Mouse (Mus musculus) heart, adult 11 months (tissue): ENCODE data around the gene Tfdp1.
"Not testable (repeated sequence)": the region's sequence is repeated elsewhere in the genome, so short reads cannot be mapped to it uniquely, and the experiment has no call there.

Experiments
- DNase-seq: peaks from one replicate; pipeline ENCODE4 v3.0.0; 2022

The Tfdp1 gene

DNA sequence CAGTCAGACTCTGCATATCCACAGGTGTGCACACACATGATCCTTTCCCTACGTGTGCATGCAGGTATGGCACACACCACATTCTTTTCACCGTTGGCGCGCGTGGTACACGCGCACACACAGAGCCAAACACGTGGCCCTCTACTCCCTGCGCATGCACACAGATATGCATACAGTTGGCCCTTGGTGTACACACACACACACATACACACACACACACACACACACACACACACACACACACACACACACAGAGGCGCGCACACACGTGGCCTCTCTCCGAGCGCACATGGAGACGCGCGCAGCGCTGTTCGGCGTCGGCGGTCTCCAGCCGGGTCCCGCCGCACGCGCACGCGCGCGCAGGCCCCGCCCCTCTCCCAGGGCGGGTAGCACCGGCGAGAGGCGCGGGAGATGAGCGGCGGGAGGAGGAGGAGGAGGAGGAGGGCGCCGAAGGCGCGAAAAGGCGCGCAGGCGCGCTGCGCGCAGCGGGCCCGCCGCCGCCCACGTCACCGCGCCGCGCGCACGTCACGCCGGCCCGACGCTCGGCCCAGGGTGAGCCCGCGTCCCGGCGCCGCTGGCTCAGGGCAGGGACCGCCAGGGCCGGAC lies at the start of gene Tfdp1:
Tfdp1 (plus strand) TSS at position 497 of the 606 bp plus-strand sequence.
- peak; percentile 98 for DNase-seq

- DNase-seq, result peak; percentile 95
Measured at GRCm38 (mm10) chr8:13292364-13292763, 46.2 kb upstream of the Tfdp1 start.

GRCm38 (mm10) chr8:13293677-13294470 lies 44.7 kb upstream of the Tfdp1 start:
- DNase-seq, result no peak

- DNase-seq, result no peak
Measured at GRCm38 (mm10) chr8:13299571-13299970, 39.0 kb upstream of the Tfdp1 start.

DNA sequence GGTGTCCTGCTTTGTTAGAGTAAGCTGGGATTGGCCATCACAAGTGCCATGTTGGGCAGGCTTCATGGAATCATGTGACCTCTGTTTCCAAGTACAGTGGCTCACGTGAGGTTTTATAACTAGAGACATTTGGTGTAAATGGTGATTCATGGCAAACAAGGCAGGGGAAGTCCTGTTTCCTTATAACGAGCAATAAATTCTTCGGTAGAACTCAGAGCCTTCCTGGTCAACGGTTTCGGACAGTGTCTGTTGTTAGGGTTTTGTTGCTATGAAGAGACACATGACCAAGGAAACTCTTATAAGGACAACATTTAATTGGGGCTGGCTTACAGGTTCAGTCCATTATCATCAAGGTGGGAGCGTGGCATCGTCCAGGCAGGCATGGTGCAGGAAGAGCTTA lies 37.5 kb upstream of the Tfdp1 start:
- no peak for DNase-seq

DNA sequence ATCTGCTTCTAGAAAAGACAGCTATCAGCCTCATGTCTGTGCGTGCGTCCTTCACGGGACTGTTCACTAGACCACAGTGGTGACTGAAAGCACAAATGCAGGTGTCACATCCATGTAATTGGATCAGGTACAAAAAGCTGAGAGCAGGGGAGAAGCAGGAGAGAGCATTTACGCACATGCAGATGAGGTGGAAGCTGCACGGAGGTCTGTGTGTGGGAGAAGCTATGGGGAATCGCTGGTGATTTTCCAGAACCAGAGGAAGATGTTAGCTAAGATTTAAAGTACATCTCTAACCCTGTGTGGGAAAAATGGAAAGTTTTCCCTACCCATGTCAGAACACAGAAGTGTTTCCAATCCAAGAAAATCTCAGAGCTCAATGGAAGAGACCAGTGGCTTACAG lies 33.1 kb upstream of the Tfdp1 start:
- no peak for DNase-seq

- no peak for DNase-seq
Measured at GRCm38 (mm10) chr8:13305884-13306283, 32.7 kb upstream of the Tfdp1 start.

GRCm38 (mm10) chr8:13306309-13306909 lies 32.1 kb upstream of the Tfdp1 start:
- no peak for DNase-seq

DNA sequence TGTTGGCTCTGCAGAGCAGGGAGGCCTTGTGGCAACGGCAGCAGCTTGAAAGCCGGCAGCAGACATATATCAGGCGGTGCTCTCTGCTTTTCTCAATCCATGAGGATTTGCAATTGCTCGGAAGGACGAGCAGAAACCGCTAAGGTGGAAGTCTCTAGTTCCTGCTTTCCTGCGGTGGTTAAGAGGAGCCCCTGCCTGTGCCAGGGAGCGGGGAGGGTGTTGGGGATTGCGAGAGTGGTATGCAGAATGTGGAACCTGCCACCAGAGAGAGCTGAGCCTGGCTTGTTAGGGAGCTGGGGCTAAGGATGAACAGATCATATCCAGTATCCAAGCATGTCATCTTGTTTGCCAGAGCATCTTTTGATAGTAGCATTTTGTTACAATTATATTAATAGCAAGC lies 31.6 kb upstream of the Tfdp1 start:
- DNase-seq, result no peak

DNA sequence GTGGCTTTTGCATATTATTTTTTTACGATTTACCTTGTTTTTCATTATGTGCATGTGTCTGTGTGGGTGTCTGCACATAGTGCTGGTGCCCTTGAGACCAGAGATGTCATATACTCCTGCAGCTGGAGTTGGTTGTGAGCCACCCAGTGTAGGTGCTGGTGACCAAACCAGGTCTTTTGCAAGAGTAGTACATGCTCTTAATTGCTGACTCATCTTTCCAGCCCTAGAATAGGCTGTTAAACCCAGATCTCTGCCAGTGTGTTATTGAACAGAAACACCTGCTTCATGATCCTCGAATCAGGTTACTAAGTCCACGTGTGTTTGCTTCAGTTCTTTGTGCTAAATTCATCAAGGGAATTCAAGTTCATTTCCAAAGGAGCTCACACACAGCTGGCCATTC lies 23.6 kb upstream of the Tfdp1 start:
- no peak for DNase-seq

- DNase-seq, result no peak
Measured at GRCm38 (mm10) chr8:13316671-13317070, 21.9 kb upstream of the Tfdp1 start.

DNA sequence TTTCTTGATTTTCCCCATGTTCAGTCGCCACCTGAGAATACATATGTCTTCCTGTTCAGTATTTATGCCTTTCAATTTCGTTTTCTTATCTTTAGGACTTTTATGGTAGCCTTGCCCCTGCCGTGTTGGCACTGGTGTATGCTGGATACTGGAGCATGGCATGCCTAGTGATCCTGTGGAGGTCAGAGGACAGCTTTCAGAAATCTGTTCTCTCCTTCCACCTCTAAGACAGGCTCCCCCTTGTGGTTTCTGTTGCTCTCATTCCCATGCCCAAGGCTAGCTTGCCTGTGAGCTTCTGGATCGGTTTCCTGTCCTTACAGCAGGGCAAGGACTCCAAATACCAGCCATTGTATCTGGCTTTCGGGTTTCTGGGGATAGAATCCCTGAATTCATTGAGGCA lies 12.0 kb upstream of the Tfdp1 start:
- DNase-seq, result no peak

GRCm38 (mm10) chr8:13334671-13335070 lies 3.9 kb upstream of the Tfdp1 start:
- DNase-seq, result no peak

DNA sequence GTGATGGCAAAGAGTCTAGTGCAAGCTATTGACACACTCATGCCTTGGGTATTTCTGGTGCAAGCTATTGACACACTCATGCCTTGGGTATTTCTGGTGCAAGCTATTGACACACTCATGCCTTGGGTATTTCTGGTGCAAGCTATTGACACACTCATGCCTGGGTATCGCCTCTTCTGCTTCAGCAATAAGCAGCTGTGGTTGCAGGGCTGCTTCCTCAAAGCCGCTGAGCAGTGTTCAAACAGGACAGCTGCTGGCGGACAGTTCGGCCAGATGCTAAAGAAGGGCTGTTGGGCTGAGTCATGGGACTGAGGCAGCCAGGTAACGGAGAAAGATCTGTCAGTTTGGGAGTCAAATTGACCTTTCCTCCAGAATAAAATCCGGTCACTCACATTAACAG lies 1.3 kb upstream of the Tfdp1 start:
- not testable (repeated sequence) for DNase-seq

- no peak for DNase-seq
Measured at GRCm38 (mm10) chr8:13337678-13338077, 873 bp upstream of the Tfdp1 start.

- peak; percentile 94 for DNase-seq
Measured at GRCm38 (mm10) chr8:13338901-13339645, 522 bp downstream of the Tfdp1 start.

DNA sequence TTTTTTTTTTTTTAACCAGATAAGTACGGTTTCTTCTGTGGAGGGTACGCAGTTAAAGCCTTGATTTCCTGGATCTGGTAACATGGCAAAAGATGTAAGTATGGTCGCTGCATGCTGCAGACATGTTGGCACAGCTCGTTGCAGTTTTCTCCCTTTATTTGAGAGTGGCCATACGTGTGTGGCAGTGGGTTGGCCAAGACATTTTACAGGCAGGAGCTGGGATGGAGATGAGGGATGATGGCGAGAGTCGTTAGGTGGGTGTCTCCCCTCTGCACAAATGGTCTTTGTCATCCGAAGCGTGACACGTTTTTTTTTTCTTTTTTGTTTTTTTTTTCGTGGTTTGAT lies 1.1 kb downstream of the Tfdp1 start:
- no peak for DNase-seq

DNA sequence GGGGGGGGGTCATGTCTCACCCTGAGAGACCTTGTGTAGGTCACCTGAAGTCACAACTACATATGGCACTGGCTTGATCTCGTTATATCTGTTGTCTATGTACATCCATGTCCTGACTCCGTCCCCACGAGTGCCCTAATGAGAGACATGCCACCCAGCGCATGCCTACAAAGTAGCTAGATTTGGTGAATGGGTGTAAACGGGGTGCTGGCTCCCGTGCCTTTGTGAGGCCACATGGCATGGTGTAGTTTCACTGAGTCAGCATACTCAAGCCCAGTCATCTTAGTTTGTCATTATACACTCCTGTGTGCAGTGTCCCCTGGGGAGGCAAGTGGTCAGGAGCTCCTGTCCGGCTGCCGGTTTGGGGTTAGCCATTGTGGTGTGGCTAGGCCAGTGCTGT lies 2.1 kb downstream of the Tfdp1 start:
- peak; percentile 89 for DNase-seq

DNA sequence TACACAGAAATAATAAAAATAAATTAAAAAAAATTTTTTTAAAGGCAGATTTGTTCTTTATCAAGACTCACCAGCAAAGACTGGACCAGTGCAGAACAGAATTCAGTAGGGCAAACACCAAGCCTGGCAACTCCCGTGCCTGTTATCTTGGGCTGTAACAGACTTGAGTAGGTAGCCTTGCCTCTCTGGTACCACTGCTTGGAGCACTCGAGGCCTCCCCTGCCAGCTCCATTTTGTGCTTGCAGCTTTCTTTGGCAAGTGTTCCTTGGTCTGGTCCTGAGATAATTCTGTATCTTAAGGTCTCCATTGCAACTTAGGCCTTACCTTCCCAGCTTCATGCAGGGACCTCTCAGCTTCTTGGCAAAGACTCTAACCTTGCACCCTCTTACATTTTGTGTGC lies 3.8 kb downstream of the Tfdp1 start:
- no peak for DNase-seq

DNA sequence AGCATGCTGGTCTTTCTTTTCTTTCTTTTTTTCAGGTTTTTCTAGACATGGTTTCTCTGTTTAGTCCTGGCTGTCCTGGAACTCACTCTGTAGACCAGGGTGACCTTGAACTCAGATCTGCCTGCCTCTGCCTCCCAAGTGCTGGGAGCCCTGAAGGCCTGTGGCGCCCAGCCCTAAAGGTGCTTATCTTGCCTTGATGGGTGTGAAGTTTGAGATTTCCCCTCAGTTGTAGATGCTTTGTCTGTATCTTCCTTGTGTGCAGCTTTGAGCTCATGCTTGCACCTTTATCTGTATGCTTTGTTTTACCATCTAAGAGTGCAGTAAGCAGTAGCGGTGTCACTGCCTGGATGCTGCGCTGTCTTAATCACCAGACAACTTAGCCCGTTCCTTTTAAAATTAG lies 4.6 kb downstream of the Tfdp1 start:
- DNase-seq, result no peak

DNA sequence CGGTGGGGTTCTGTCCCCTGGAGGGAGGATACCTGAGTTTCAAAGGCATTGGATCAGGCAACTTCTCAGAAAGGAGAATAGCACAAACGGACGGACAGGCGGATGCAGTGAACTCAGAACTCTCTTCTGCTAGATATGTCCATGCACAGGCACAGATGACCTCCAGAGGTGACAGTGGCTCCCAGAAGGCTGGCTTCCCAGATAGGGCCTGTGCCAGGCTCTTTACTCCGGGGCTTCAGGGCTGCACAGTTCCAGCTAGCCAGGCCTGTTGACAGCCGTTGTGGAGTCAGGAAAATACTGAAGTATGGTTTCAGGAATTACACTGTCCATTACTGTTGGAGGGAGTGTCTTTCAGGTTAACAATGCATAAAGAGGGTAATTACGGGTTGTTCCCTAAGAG lies 11.5 kb downstream of the Tfdp1 start:
- DNase-seq, result peak; percentile 95

DNA sequence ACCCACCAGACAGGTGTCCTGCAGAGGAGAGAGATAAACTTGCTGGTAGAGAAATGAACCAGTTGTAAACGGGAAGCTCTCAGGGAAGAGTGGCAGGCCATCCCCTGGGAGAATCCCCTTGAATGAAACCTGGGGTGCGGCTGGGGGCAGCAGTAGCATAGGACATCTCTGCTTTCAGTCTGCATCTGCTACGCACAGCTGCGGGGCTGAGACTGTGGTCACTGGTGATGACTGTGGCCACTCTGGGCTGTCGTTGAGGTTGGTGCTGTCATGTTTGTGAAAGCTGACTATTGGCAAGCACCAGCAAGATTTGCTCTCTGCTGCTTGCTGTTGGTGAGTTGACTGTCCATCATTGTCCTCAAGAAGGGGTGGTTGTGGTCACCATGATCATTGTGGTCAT lies 13.0 kb downstream of the Tfdp1 start:
- no peak for DNase-seq

GRCm38 (mm10) chr8:13352601-13353000 lies 14.1 kb downstream of the Tfdp1 start:
- DNase-seq, result no peak
